Mouse (Mus musculus): ENCODE measurements at regions not wholly inside any gene's neighbourhood (a gene's known extent, or its start where the extent isn't known, plus 50 kb on each side); places are given as distances from the start of the nearest gene placed in this dataset.

- no peak for ATAC-seq (ENCODE audit: extremely low read depth, insufficient number of reproducible peaks, low FRiP score, poor library complexity, severe bottlenecking)
Measured at GRCm38 (mm10) chr9:41532786-41533185, 371.3 kb upstream of the Ubash3b start.

- ATAC-seq (ENCODE audit: extremely low read depth, insufficient number of reproducible peaks, low FRiP score, poor library complexity, severe bottlenecking) = no peak
Measured at GRCm38 (mm10) chr9:41532290-41532689, 370.8 kb upstream of the Ubash3b start.

- ATAC-seq (ENCODE audit: extremely low read depth, insufficient number of reproducible peaks, low FRiP score, poor library complexity, severe bottlenecking) = no peak
Measured at GRCm38 (mm10) chr9:41531596-41531995, 370.1 kb upstream of the Ubash3b start.

- no peak for ATAC-seq (ENCODE audit: extremely low read depth, insufficient number of reproducible peaks, low FRiP score, poor library complexity, severe bottlenecking)
Measured at GRCm38 (mm10) chr9:41526126-41526525, 364.6 kb upstream of the Ubash3b start.

GRCm38 (mm10) chr9:41525534-41525933, 364.0 kb upstream of the Ubash3b start:
- no peak for ATAC-seq (ENCODE audit: extremely low read depth, insufficient number of reproducible peaks, low FRiP score, poor library complexity, severe bottlenecking)

- no peak for ATAC-seq (ENCODE audit: extremely low read depth, insufficient number of reproducible peaks, low FRiP score, poor library complexity, severe bottlenecking)
Measured at GRCm38 (mm10) chr9:41524591-41524990, 363.1 kb upstream of the Ubash3b start.

- ATAC-seq (ENCODE audit: extremely low read depth, insufficient number of reproducible peaks, low FRiP score, poor library complexity, severe bottlenecking) = no peak
Measured at GRCm38 (mm10) chr9:41523969-41524368, 362.5 kb upstream of the Ubash3b start.

GRCm38 (mm10) chr9:41522302-41522701, 360.8 kb upstream of the Ubash3b start:
- ATAC-seq (ENCODE audit: extremely low read depth, insufficient number of reproducible peaks, low FRiP score, poor library complexity, severe bottlenecking) = no peak

GRCm38 (mm10) chr9:41517787-41518186, 356.3 kb upstream of the Ubash3b start:
- no peak for ATAC-seq (ENCODE audit: extremely low read depth, insufficient number of reproducible peaks, low FRiP score, poor library complexity, severe bottlenecking)

GRCm38 (mm10) chr9:41517053-41517696, 355.7 kb upstream of the Ubash3b start:
- no peak for ATAC-seq (ENCODE audit: extremely low read depth, insufficient number of reproducible peaks, low FRiP score, poor library complexity, severe bottlenecking)

- ATAC-seq (ENCODE audit: extremely low read depth, insufficient number of reproducible peaks, low FRiP score, poor library complexity, severe bottlenecking) = no peak
Measured at GRCm38 (mm10) chr9:41515192-41515591, 353.7 kb upstream of the Ubash3b start.

- no peak for ATAC-seq (ENCODE audit: extremely low read depth, insufficient number of reproducible peaks, low FRiP score, poor library complexity, severe bottlenecking)
Measured at GRCm38 (mm10) chr9:41513701-41514100, 352.2 kb upstream of the Ubash3b start.

GRCm38 (mm10) chr9:41509597-41509996, 348.1 kb upstream of the Ubash3b start:
- ATAC-seq (ENCODE audit: extremely low read depth, insufficient number of reproducible peaks, low FRiP score, poor library complexity, severe bottlenecking) = no peak

- no peak for ATAC-seq (ENCODE audit: extremely low read depth, insufficient number of reproducible peaks, low FRiP score, poor library complexity, severe bottlenecking)
Measured at GRCm38 (mm10) chr9:41508746-41509145, 347.2 kb upstream of the Ubash3b start.

GRCm38 (mm10) chr9:41498326-41498725, 336.8 kb upstream of the Ubash3b start:
- no peak for ATAC-seq (ENCODE audit: extremely low read depth, insufficient number of reproducible peaks, low FRiP score, poor library complexity, severe bottlenecking)

GRCm38 (mm10) chr9:41490112-41490511, 328.6 kb upstream of the Ubash3b start:
- ATAC-seq (ENCODE audit: extremely low read depth, insufficient number of reproducible peaks, low FRiP score, poor library complexity, severe bottlenecking) = no peak

- ATAC-seq (ENCODE audit: extremely low read depth, insufficient number of reproducible peaks, low FRiP score, poor library complexity, severe bottlenecking) = no peak
Measured at GRCm38 (mm10) chr9:41488046-41488445, 326.5 kb upstream of the Ubash3b start.

GRCm38 (mm10) chr9:41483218-41483617, 321.7 kb upstream of the Ubash3b start:
- no peak for ATAC-seq (ENCODE audit: extremely low read depth, insufficient number of reproducible peaks, low FRiP score, poor library complexity, severe bottlenecking)

- ATAC-seq (ENCODE audit: extremely low read depth, insufficient number of reproducible peaks, low FRiP score, poor library complexity, severe bottlenecking) = no peak
Measured at GRCm38 (mm10) chr9:41481611-41482266, 320.2 kb upstream of the Ubash3b start.

GRCm38 (mm10) chr9:41479854-41480749, 318.6 kb upstream of the Ubash3b start:
- ATAC-seq (ENCODE audit: extremely low read depth, insufficient number of reproducible peaks, low FRiP score, poor library complexity, severe bottlenecking) = no peak

Data from neutrophil, adult 5-6 weeks (primary cell).